Mouse (Mus musculus) heart, adult 2 months (tissue): ENCODE measurements at regions not wholly inside any gene's neighbourhood (a gene's known extent, or its start where the extent isn't known, plus 50 kb on each side); places are given as distances from the start of the nearest gene placed in this dataset.

ENCODE experiments used
- DNase-seq, 2 experiments: peaks; one replicate each; pipeline ENCODE4 v3.0.0; 2021
- H3K27ac ChIP-seq: fragments of 200-600 bp; 2 replicates; pipeline ENCODE4 v1.8.1; 2022
- H3K27me3 ChIP-seq: fragments of 200-500 bp; 2 replicates; pipeline ENCODE4 v1.6.1; 2012; ENCODE audit warnings: mild to moderate bottlenecking, low read length, inconsistent platforms, mixed read lengths; ENCODE audit not compliant: control insufficient read depth, insufficient read depth
- H3K36me3 ChIP-seq: fragments of 200-500 bp; 2 replicates; pipeline ENCODE4 v1.6.1; 2012; ENCODE audit warnings: low read length, inconsistent platforms; ENCODE audit not compliant: control insufficient read depth, insufficient read depth
- H3K4me1 ChIP-seq: fragments of 200-500 bp; 2 replicates; pipeline ENCODE4 v1.6.1; 2011; ENCODE audit warnings: low read length; ENCODE audit not compliant: control insufficient read depth, insufficient read depth
- H3K4me3 ChIP-seq: fragments of 200-600 bp; 2 replicates; pipeline ENCODE4 v1.8.1; 2022
- H3K79me2 ChIP-seq: fragments of 200-500 bp; replicated peaks from 2 replicates; pipeline ENCODE4 v1.6.1; 2012; ENCODE audit warnings: mild to moderate bottlenecking, inconsistent platforms, low read length, moderate library complexity, mixed read lengths; ENCODE audit not compliant: control insufficient read depth, insufficient read depth
- H3K9ac ChIP-seq: fragments of 200-500 bp; 2 replicates; pipeline ENCODE4 v1.6.1; 2012; ENCODE audit warnings: low read depth, mild to moderate bottlenecking, control low read depth, inconsistent platforms, low read length, mixed read lengths
- CTCF ChIP-seq: fragments of 200-600 bp; IDR thresholded peaks from 2 replicates; pipeline ENCODE4 v1.8.1; 2022; ENCODE audit warnings: antibody characterized with exemption, mild to moderate bottlenecking, moderate library complexity
- EP300 ChIP-seq: fragments of 200-500 bp; IDR thresholded peaks from 2 replicates; pipeline ENCODE4 v1.6.1; 2011; ENCODE audit warnings: low read depth, low read length, control low read depth; ENCODE audit not compliant: insufficient read depth
- POLR2A ChIP-seq: fragments of 200-500 bp; IDR thresholded peaks from 2 replicates; pipeline ENCODE4 v1.6.1; 2011; ENCODE audit warnings: mild to moderate bottlenecking, low read depth, low read length, control low read depth; ENCODE audit not compliant: insufficient read depth
- WGBS: fragments of 180-500 bp; shearing (Covaris S2); methylation state at CpG from one replicate; pipeline ENCODE4 v1.1.7; 2018; 5-methylcytosine and 5-hydroxymethylcytosine counted together
- intact Hi-C: fragments of 180-260 bp; cut with DNase I; formaldehyde crosslinking; loops from one replicate; pipeline ENCODE4 v1.15.1; 2025

DNA sequence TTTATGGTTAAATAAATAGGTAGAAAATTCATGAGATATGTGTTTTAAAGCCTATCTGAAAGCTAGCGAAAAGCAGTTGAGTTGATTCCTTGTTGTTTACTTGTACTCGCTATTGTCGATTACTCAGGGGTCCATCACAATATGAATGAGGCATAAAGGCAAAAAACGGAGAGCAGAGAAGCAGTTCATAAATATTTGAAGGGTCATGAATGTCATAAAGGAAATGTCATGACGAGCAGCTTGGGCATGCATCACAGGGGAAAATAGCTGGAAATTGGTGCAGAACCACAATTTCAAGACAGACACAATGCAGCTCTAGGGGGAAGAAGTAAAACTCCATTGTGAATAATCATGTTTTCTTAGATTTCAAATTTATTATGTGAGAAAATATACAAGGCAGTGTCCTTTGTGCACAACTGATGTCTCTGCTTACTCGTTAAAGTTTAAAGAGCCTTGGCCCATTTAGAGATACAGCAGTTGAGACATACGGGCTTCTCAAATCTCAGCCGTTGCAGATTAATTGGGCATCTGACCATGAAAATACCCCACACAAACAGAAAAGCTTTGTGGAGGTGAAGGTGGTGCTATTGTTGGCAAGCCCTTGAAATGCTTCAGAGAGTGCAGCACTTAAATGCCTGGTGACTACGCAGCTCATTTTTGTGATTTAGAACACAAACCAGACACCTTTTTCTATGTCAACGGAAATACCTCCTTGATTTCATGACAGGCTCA, 200.3 kb downstream of the Ahr start:
- H3K27me3 ChIP-seq = no peaks in the 10 kb centered on the region
- H3K4me3 ChIP-seq = no peak overlapping the region
- H3K36me3 ChIP-seq = no peaks in the 10 kb centered on the region
- no peaks in the 10 kb centered on the region for H3K4me1 ChIP-seq
- H3K9ac ChIP-seq = no peak overlapping the region
- DNase-seq = no peak
- TF ChIP-seq POLR2A = no peak
- TF ChIP-seq EP300 = no peak
- no peak for TF ChIP-seq CTCF
- H3K27ac ChIP-seq = no peak overlapping the region
- intact Hi-C loops = no loop called here
- H3K79me2 ChIP-seq = no peaks in the 10 kb centered on the region
- WGBS = 71% methylated on average over 10 of the region's 10 CpGs

DNA sequence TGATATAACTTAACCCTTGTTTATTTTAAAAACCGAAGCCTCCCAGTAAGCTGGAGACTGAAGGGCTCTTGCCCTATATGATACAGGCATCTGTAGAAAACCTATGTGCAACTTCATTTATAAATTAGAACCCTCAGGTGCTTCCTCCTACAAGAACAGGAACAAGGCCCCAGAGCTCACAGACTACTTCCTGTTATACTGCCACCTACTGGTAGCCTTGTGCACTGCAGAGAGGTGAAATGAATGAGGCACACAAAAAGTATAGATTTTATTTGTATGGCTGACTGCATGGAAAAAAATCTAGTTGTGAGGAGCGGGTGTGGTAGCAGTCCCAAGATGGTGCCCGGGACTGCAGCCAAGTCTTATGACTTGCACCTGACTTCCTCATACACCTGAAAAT, 203.5 kb downstream of the Ahr start:
- Histone ChIP-seq H3K4me3 (no peak overlapping the region), H3K4me1 (no peaks in the 10 kb centered on the region), H3K27me3 (no peaks in the 10 kb centered on the region), H3K36me3 (no peaks in the 10 kb centered on the region), H3K79me2 (no peaks in the 10 kb centered on the region), H3K9ac (no peak overlapping the region), H3K27ac (no peak overlapping the region)
- DNase-seq = no peak
- WGBS = 96% methylated on average over 3 of the region's 3 CpGs
- TF ChIP-seq CTCF (peak; percentile 73), POLR2A (no peak)
- intact Hi-C loops = no loop called here

GRCm38 (mm10) chr12:35329699-35330098, 205.1 kb downstream of the Ahr start:
- DNase-seq = no peak
- Histone ChIP-seq H3K4me1 (no peaks in the 10 kb centered on the region), H3K4me3 (no peak overlapping the region), H3K79me2 (no peaks in the 10 kb centered on the region), H3K27me3 (no peaks in the 10 kb centered on the region), H3K36me3 (no peaks in the 10 kb centered on the region), H3K27ac (no peak overlapping the region), H3K9ac (no peak overlapping the region)
- TF ChIP-seq POLR2A = no peak
- no peak for TF ChIP-seq CTCF
- no peak for TF ChIP-seq EP300
- intact Hi-C loops = no loop called here
- 76% methylated on average over 6 of the region's 6 CpGs for whole genome bisulfite sequencing

DNA sequence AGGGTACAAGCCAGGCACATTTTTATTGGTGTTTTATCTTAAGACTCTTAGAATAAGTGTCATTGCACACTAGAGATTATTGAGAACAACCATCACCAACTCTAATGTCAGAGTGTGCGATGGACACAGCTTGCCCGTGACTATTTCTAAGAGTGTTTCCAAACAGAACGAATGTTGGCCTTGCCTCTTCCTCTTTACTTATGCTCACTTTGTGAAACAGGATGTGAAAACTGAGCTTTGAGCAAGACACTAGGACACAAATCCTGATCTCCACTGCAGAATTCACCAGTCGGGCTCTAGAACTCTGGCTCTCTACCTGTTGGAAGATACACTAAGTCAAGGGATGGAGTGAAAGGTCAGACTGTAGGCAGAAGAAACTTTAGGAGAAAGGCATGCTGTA, 215.3 kb downstream of the Ahr start:
- TF ChIP-seq POLR2A (no peak), CTCF (no peak), EP300 (no peak)
- intact Hi-C loops = no loop called here
- no peaks in the 10 kb centered on the region for H3K27me3 ChIP-seq
- no peak overlapping the region for H3K27ac ChIP-seq
- WGBS = 75% methylated on average over 4 of the region's 4 CpGs
- H3K9ac ChIP-seq = no peak overlapping the region
- no peaks in the 10 kb centered on the region for H3K79me2 ChIP-seq
- DNase-seq = no peak
- peaks cover 2% of the 10 kb centered on the region for H3K4me1 ChIP-seq
- no peak overlapping the region for H3K4me3 ChIP-seq
- H3K36me3 ChIP-seq = no peaks in the 10 kb centered on the region

DNA sequence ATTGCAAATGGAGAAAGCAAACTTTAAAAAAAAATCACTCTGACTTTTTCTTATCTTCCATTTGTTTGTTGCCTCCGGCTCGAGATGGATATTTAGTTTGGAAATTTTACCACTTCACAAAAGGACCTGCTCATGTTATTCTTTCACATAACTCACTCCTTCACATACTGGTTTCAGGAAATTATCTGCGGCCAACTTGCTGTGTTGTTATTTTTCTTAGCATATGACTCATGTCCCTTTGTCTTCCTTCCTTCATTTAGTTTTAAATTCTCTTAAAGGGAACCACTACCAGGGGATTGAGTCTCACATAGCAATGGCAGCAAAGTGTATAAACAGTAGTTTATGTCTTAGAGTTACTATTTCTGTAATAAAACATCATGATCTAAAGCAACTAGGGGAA, 217.8 kb downstream of the Ahr start:
- Histone ChIP-seq H3K27me3 (no peaks in the 10 kb centered on the region), H3K4me3 (no peak overlapping the region), H3K4me1 (peaks cover 2% of the 10 kb centered on the region), H3K9ac (no peak overlapping the region), H3K27ac (peak overlapping the region; percentile 2), H3K36me3 (no peaks in the 10 kb centered on the region), H3K79me2 (no peaks in the 10 kb centered on the region)
- intact Hi-C loops = no loop called here
- TF ChIP-seq POLR2A (no peak), EP300 (no peak), CTCF (no peak)
- DNase-seq = no peak
- 35% methylated on average over 3 of the region's 3 CpGs for WGBS

DNA sequence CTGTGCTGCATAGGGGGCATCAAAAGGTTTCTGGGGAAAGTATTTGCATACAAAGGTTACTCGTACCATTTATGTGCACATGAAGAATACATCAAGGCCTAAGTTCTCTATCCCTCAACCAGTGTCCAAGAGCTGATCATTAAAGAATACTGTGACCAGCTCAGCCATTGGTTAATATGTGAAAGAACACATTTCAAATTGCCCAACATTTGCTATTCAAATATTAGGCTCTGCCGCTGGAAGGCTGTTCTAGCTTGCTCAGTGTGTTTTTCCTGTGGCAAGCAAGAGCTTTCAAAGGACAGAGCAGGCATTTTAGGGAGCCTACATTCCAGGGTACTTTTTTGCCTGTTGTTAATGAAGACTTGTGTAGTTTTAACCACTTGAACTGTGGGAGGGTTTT, 220.8 kb downstream of the Ahr start:
- no peak for TF ChIP-seq EP300
- TF ChIP-seq CTCF = no peak
- TF ChIP-seq POLR2A = no peak
- H3K27ac ChIP-seq = no peak overlapping the region
- H3K9ac ChIP-seq = no peak overlapping the region
- H3K36me3 ChIP-seq = no peaks in the 10 kb centered on the region
- peaks cover 2% of the 10 kb centered on the region for H3K4me1 ChIP-seq
- no peak overlapping the region for H3K4me3 ChIP-seq
- no peaks in the 10 kb centered on the region for H3K27me3 ChIP-seq
- intact Hi-C loops = loop anchor here (5.0 kb wide), 2 partner anchors 148 to 218 kb away; no protein-coding TSS in a partner anchor
- WGBS = 90% methylated on average over 2 of the region's 2 CpGs
- no peaks in the 10 kb centered on the region for H3K79me2 ChIP-seq
- no peak for DNase-seq
